Mouse (Mus musculus): ENCODE data around the gene Mms22l.
"Not testable (repeated sequence)": the region's sequence is repeated elsewhere in the genome, so short reads cannot be mapped to it uniquely, and the experiment has no call there.

- not testable (repeated sequence) for TF ChIP-seq POLR2A (IDR thresholded peaks at IDR 0.05; ENCODE audit: insufficient read depth, low read depth, low read length); CTCF (IDR thresholded peaks at IDR 0.05); EP300 (IDR thresholded peaks at IDR 0.05; ENCODE audit: insufficient read depth, low read depth, low read length)
Measured at GRCm38 (mm10) chr4:24484046-24484445, 12.2 kb upstream of the Mms22l start.

Measured in heart, adult 2 months (tissue).